Mouse (Mus musculus): ENCODE measurements around the gene 2200002D01Rik.
A peak's percentile ranks its signal among the peaks of the same experiment; 100 is the strongest.

2200002D01Rik gene

DNA sequence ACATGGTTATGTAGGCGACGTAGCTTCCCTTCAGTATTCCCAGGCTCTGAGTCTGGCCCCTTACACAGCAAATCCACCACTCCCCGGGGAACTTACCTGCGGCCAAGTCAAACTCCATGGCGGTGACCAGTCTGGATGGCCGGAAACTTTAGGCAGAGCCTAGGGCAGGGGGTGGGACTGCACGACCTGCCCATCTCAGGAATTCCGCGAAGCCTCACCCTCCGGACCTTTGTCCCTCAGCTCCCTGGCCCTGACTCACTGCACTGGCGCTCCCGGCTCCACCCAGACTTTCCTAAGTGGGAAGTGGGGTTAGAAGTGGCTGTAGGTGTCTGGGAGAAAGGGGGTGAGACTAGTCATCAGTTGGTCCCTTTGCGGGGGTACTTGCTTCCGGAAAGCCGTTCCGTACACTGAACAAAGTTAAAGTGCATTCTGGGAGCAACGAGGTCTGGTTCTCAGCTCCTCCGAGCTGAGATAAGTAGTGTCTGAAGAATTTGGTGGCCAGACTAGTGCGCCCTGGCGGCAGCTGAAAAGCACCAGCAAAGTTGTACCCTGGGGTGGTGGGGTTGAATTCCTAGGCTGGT lies at the start of gene 2200002D01Rik:
Gene 2200002D01Rik (minus strand): TSS at position 206 of the 581 bp plus-strand sequence.
- DNase-seq (ENCODE audit: extremely low spot score): peak; percentile 54

DNA sequence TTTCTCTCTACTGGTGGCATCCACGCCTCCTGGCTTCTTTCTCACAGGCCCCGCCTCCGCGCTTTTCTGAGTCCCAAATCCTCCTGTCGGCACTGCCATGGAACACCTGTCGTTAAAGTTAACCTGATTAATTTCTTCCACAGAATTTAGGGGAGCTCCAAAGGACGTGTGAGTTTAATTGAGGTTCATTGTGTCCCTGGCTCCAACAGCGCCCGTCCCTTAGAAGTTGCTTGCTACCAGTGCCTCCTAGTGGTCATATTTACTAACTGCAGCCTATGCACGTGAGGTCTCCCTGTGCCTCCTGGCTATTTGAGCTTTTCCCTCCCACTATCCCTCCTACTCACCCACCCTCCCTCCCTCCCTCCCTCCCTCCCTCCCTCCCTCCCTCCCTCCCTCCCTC lies 48.7 kb upstream of the 2200002D01Rik start:
- peak; percentile 80 for DNase-seq (ENCODE audit: extremely low spot score)

GRCm38 (mm10) chr7:29295861-29296647 lies 47.8 kb upstream of the 2200002D01Rik start:
- DNase-seq (ENCODE audit: extremely low spot score): no peak

GRCm38 (mm10) chr7:29294111-29294761 lies 46.0 kb upstream of the 2200002D01Rik start:
- no peak for DNase-seq (ENCODE audit: extremely low spot score)

- DNase-seq (ENCODE audit: extremely low spot score): peak; percentile 59
Measured at GRCm38 (mm10) chr7:29293131-29294065, 45.1 kb upstream of the 2200002D01Rik start.

- DNase-seq (ENCODE audit: extremely low spot score): no peak
Measured at GRCm38 (mm10) chr7:29292458-29293098, 44.3 kb upstream of the 2200002D01Rik start.

GRCm38 (mm10) chr7:29291616-29292457 lies 43.6 kb upstream of the 2200002D01Rik start:
- DNase-seq (ENCODE audit: extremely low spot score): peak; percentile 78

DNA sequence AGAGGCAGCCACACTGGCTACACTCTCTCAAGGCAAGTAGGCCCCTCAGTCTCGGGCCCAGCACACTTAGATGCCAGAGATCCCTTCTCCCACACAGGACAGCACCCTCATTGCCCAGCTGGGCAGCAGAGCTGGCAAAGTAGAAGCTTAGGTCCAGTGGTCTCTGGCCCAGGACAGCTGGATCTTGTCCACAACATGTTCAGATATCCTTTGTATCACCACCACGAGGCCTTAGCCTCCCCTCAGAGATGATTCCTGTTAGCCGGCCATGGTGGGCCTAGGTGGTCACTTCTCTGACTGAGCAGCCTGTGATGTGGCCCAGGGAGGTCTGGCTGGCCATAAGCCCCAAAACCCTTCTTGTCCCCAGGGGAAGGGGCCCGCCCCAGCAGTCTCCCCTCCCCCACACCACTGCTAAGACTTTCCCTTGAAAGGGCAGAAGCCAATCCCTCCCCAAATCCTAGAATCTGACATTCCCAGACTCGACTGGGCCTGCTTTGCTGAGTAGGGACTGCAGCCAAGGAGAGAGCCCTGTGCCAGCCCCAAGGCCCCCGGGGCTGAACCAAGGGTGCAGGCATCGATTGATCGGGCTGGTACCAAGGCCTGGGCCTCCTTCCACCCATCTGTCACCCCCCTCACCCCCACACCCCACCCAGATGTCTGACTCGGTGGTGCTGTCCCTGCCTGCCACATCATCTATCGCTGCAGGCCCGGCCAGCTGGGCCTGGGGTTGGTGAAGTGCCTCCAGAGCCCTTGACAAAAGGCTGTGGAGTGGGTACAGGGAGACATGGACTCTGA lies 42.6 kb upstream of the 2200002D01Rik start:
- DNase-seq (ENCODE audit: extremely low spot score): no peak

GRCm38 (mm10) chr7:29289856-29290255 lies 41.6 kb upstream of the 2200002D01Rik start:
- no peak for DNase-seq (ENCODE audit: extremely low spot score)

GRCm38 (mm10) chr7:29288942-29289638 lies 40.8 kb upstream of the 2200002D01Rik start, which contains the start of gene Ppp1r14a:
Gene Ppp1r14a, plus strand, starts transcription at chr7:29289308.
- DNase-seq (ENCODE audit: extremely low spot score): peak; percentile 90

GRCm38 (mm10) chr7:29288079-29288478 lies 39.8 kb upstream of the 2200002D01Rik start:
- DNase-seq (ENCODE audit: extremely low spot score): no peak

DNA sequence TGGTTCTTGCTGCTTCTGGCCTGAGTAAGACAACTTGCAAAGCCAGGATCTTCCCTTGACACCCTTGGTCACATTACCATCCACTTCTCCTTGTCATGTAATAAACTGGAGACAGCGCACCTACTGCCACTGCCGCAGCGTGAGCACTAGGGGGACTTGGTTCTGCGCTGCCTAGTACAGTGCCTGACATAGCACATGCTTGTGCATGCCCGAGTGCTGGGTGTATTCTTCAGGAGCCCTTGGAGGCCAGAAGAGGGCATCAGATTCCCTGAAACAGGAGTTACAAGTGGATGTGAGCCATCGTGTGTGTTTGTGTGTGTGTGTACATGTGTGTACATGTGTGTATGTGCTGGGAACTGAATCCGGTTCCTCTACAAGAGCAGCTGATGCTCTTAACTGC lies 39.2 kb upstream of the 2200002D01Rik start:
- no peak for DNase-seq (ENCODE audit: extremely low spot score)

- DNase-seq (ENCODE audit: extremely low spot score): no peak
Measured at GRCm38 (mm10) chr7:29284523-29284922, 36.3 kb upstream of the 2200002D01Rik start.

GRCm38 (mm10) chr7:29283876-29284275 lies 35.6 kb upstream of the 2200002D01Rik start:
- DNase-seq (ENCODE audit: extremely low spot score): no peak

- DNase-seq (ENCODE audit: extremely low spot score): peak; percentile 41
Measured at GRCm38 (mm10) chr7:29282074-29282554, 33.8 kb upstream of the 2200002D01Rik start.

GRCm38 (mm10) chr7:29281201-29282073 lies 33.2 kb upstream of the 2200002D01Rik start, which contains the start of gene Spint2:
Gene Spint2, minus strand, starts transcription at chr7:29281912.
- peak; percentile 63 for DNase-seq (ENCODE audit: extremely low spot score)

DNA sequence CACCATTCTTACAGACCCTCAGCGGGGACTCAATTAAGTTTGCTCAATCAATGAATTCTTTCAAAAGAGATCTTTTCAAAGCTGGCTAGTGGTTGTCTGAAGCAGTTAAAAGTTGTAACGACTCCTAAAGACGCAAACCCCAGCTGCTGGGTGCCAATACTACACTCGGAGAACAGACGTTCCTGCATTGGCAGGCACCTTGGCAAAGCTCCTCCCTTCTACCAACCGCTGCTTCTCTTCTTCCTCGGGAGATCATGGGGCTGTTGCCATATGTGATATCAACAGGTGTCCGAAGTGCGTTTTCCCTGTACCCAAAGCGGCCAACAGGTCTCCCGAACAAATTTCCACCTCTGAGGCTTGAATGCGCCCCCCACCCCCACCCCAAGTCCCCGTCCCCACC lies 32.5 kb upstream of the 2200002D01Rik start:
- DNase-seq (ENCODE audit: extremely low spot score): no peak

All from embryo, embryonic 9.5 days (tissue).